Mouse (Mus musculus): ENCODE results near the gene Timm8a2. TPM values are rescaled to one million over a fixed set of nuclear protein-coding genes. Genes with fewer than 3 reads are reported as not detected.

The Timm8a2 gene
- 0.41 TPM for polyA plus RNA-seq (2017; shearing (Covaris generic))

DNA sequence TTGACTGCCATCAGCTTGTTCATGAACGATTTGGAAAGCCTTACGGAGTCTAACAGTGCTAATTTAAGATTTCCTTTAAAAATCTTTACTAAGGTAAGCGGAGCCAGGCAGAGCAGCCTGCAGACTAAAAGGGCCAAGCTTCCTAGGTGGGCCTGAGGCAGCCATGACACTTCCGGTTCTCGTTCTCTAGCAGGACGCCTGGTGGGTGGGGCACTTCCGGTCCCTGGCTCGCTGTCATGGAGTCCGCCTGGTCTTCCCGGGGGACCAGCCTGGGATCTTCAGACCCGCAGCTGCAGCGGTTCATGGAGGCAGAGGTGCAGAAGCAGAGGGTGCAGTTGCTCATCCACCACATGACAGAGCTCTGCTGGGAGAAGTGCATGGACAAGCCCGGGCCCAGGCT is at the start of gene Timm8a2:
Gene Timm8a2 (plus strand): TSS at position 224 of the 400 bp plus-strand sequence.

Other genes with a start within 250 kb of the Timm8a2 start
- gene Dock9, start 236.8 kb upstream of the Timm8a2 start, polyA plus RNA-seq (2017; shearing (Covaris generic)) = 2.3 TPM
- gene Ubac2, start 156.1 kb upstream of the Timm8a2 start, polyA plus RNA-seq (2017; shearing (Covaris generic)) = 204 TPM
- gene Gpr18, start 118.9 kb upstream of the Timm8a2 start, polyA plus RNA-seq (2017; shearing (Covaris generic)) = 129 TPM
- gene Gpr183, start 69.5 kb upstream of the Timm8a2 start, polyA plus RNA-seq (2017; shearing (Covaris generic)) = 120 TPM
- 51.4 TPM for gene Tm9sf2, start 72.4 kb downstream of the Timm8a2 start, polyA plus RNA-seq (2017; shearing (Covaris generic))
- 14.0 TPM for gene Clybl, start 147.0 kb downstream of the Timm8a2 start, polyA plus RNA-seq (2017; shearing (Covaris generic))

All from CD4-positive, CD25-positive, alpha-beta regulatory T cell, adult 9 weeks (primary cell).